Mouse (Mus musculus): ENCODE data around the gene Gatd1. TPM values are rescaled to one million over a fixed set of nuclear protein-coding genes. Genes with fewer than 3 reads are reported as not detected.
A peak's percentile ranks its signal among the peaks of the same experiment; 100 is the strongest.

Gene Gatd1
- polyA plus RNA-seq, 1 experiment from 2014 or later, result 50.0 TPM

GRCm38 (mm10) chr7:141443081-141443821 lies 29.3 kb upstream of the Gatd1 start:
- Histone ChIP-seq H3K9ac (ENCODE audit: low read depth, low read length) (peak overlapping the region; percentile 61), H3K36me3 (ENCODE audit: insufficient read depth, low read length) (peaks cover 5% of the 10 kb centered on the region; the same call in 1 of the 2 replicates), H3K9me3 (replicated peaks; ENCODE audit: low read length) (no peaks in the 10 kb centered on the region), H3K27ac (peak overlapping the region; percentile 27; the same call in 1 of the 2 replicates), H3K4me2 (ENCODE audit: low read length) (peak overlapping the region; percentile 88), H3K27me3 (ENCODE audit: insufficient read depth, low read length) (no peaks in the 10 kb centered on the region), H3K4me3 (replicated peaks; ENCODE audit: low read depth, low read length) (peak overlapping the region; percentile 44), H3K4me1 (replicated peaks; ENCODE audit: insufficient read depth, low read length) (peaks cover 20% of the 10 kb centered on the region; the same call in 1 of the 2 replicates)
- peak; percentile 7; the same call in 1 of the 2 replicates for ATAC-seq (replicated peaks; ENCODE audit: low FRiP score, low read depth)
- DNase-seq (ENCODE audit: low spot score), result peak; percentile 78
- WGBS, result 9% methylated on average over 12 of the region's 12 CpGs
- peak; percentile 59 for TF ChIP-seq CTCF (IDR thresholded peaks at IDR 0.05; ENCODE audit: low read depth)

- 89% methylated on average over 13 of the region's 13 CpGs for WGBS
- H3K4me1 ChIP-seq (replicated peaks; ENCODE audit: insufficient read depth, low read length), result peaks cover 18% of the 10 kb centered on the region; the same call in 1 of the 2 replicates
- peak overlapping the region; percentile 61; the same call in 1 of the 2 replicates for H3K9ac ChIP-seq (ENCODE audit: low read depth, low read length)
- peak overlapping the region; percentile 88; the same call in 1 of the 2 replicates for H3K4me2 ChIP-seq (ENCODE audit: low read length)
- H3K27me3 ChIP-seq (ENCODE audit: insufficient read depth, low read length), result no peaks in the 10 kb centered on the region
- no peak overlapping the region for H3K4me3 ChIP-seq (replicated peaks; ENCODE audit: low read depth, low read length)
- TF ChIP-seq CTCF (IDR thresholded peaks at IDR 0.05; ENCODE audit: low read depth), result no peak
- ATAC-seq (replicated peaks; ENCODE audit: low FRiP score, low read depth), result no peak
- no peaks in the 10 kb centered on the region for H3K9me3 ChIP-seq (replicated peaks; ENCODE audit: low read length)
- no peak for DNase-seq (ENCODE audit: low spot score)
- no peak overlapping the region for H3K27ac ChIP-seq
- H3K36me3 ChIP-seq (ENCODE audit: insufficient read depth, low read length), result peaks cover 5% of the 10 kb centered on the region; the same call in 1 of the 2 replicates
Measured at GRCm38 (mm10) chr7:141442199-141442598, 28.3 kb upstream of the Gatd1 start.

GRCm38 (mm10) chr7:141441460-141441859 lies 27.5 kb upstream of the Gatd1 start:
- WGBS, result 86% methylated on average over 9 of the region's 9 CpGs
- no peak for DNase-seq (ENCODE audit: low spot score)
- TF ChIP-seq CTCF (IDR thresholded peaks at IDR 0.05; ENCODE audit: low read depth), result no peak

GRCm38 (mm10) chr7:141440613-141441012 lies 26.7 kb upstream of the Gatd1 start:
- no peak overlapping the region for H3K9ac ChIP-seq (ENCODE audit: low read depth, low read length)
- no peaks in the 10 kb centered on the region for H3K9me3 ChIP-seq (replicated peaks; ENCODE audit: low read length)
- peaks cover 26% of the 10 kb centered on the region for H3K4me1 ChIP-seq (replicated peaks; ENCODE audit: insufficient read depth, low read length)
- no peaks in the 10 kb centered on the region for H3K27me3 ChIP-seq (ENCODE audit: insufficient read depth, low read length)
- TF ChIP-seq CTCF (IDR thresholded peaks at IDR 0.05; ENCODE audit: low read depth), result peak; percentile 82
- peaks cover 5% of the 10 kb centered on the region; the same call in 1 of the 2 replicates for H3K36me3 ChIP-seq (ENCODE audit: insufficient read depth, low read length)
- no peak overlapping the region for H3K27ac ChIP-seq
- H3K4me3 ChIP-seq (replicated peaks; ENCODE audit: low read depth, low read length), result no peak overlapping the region
- DNase-seq (ENCODE audit: low spot score) (no peak), ATAC-seq (replicated peaks; ENCODE audit: low FRiP score, low read depth) (no peak)
- WGBS, result 30% methylated on average over 6 of the region's 6 CpGs
- H3K4me2 ChIP-seq (ENCODE audit: low read length), result no peak overlapping the region

More at GRCm38 (mm10) chr7:141441460-141441859, 27.5 kb upstream of the Gatd1 start:
- peaks cover 5% of the 10 kb centered on the region; the same call in 1 of the 2 replicates for H3K36me3 ChIP-seq (ENCODE audit: insufficient read depth, low read length)
- ATAC-seq (replicated peaks; ENCODE audit: low FRiP score, low read depth), result no peak
- H3K4me2 ChIP-seq (ENCODE audit: low read length), result no peak overlapping the region
- H3K4me1 ChIP-seq (replicated peaks; ENCODE audit: insufficient read depth, low read length), result peaks cover 23% of the 10 kb centered on the region
- H3K9ac ChIP-seq (ENCODE audit: low read depth, low read length), result no peak overlapping the region
- no peaks in the 10 kb centered on the region for H3K9me3 ChIP-seq (replicated peaks; ENCODE audit: low read length)
- no peak overlapping the region for H3K4me3 ChIP-seq (replicated peaks; ENCODE audit: low read depth, low read length)
- H3K27ac ChIP-seq, result no peak overlapping the region
- H3K27me3 ChIP-seq (ENCODE audit: insufficient read depth, low read length), result no peaks in the 10 kb centered on the region

GRCm38 (mm10) chr7:141439811-141440210 lies 25.9 kb upstream of the Gatd1 start:
- Histone ChIP-seq H3K4me1 (replicated peaks; ENCODE audit: insufficient read depth, low read length) (peaks cover 30% of the 10 kb centered on the region), H3K4me3 (replicated peaks; ENCODE audit: low read depth, low read length) (no peak overlapping the region), H3K27ac (no peak overlapping the region), H3K9ac (ENCODE audit: low read depth, low read length) (no peak overlapping the region), H3K9me3 (replicated peaks; ENCODE audit: low read length) (no peaks in the 10 kb centered on the region), H3K4me2 (ENCODE audit: low read length) (no peak overlapping the region), H3K36me3 (ENCODE audit: insufficient read depth, low read length) (peaks cover 5% of the 10 kb centered on the region; the same call in 1 of the 2 replicates), H3K27me3 (ENCODE audit: insufficient read depth, low read length) (no peaks in the 10 kb centered on the region)
- 96% methylated on average over 11 of the region's 11 CpGs for WGBS
- ATAC-seq (replicated peaks; ENCODE audit: low FRiP score, low read depth) (no peak), DNase-seq (ENCODE audit: low spot score) (no peak)
- no peak for TF ChIP-seq CTCF (IDR thresholded peaks at IDR 0.05; ENCODE audit: low read depth)

- H3K36me3 ChIP-seq (ENCODE audit: insufficient read depth, low read length), result peaks cover 5% of the 10 kb centered on the region; the same call in 1 of the 2 replicates
- 92% methylated on average over 10 of the region's 10 CpGs for WGBS
- H3K4me3 ChIP-seq (replicated peaks; ENCODE audit: low read depth, low read length), result no peak overlapping the region
- H3K9me3 ChIP-seq (replicated peaks; ENCODE audit: low read length), result no peaks in the 10 kb centered on the region
- no peak overlapping the region for H3K9ac ChIP-seq (ENCODE audit: low read depth, low read length)
- peaks cover 35% of the 10 kb centered on the region for H3K4me1 ChIP-seq (replicated peaks; ENCODE audit: insufficient read depth, low read length)
- no peak overlapping the region for H3K27ac ChIP-seq
- H3K27me3 ChIP-seq (ENCODE audit: insufficient read depth, low read length), result no peaks in the 10 kb centered on the region
- TF ChIP-seq CTCF (IDR thresholded peaks at IDR 0.05; ENCODE audit: low read depth), result no peak
- no peak for ATAC-seq (replicated peaks; ENCODE audit: low FRiP score, low read depth)
- DNase-seq (ENCODE audit: low spot score), result no peak
- no peak overlapping the region for H3K4me2 ChIP-seq (ENCODE audit: low read length)
Measured at GRCm38 (mm10) chr7:141439140-141439679, 25.3 kb upstream of the Gatd1 start.
